Mouse (Mus musculus) urinary bladder, postnatal 25 days (tissue): ENCODE data around the gene Kcnq1.
A peak's percentile ranks its signal among the peaks of the same experiment; 100 is the strongest.

Source experiments
- DNase-seq: peaks from one replicate; pipeline ENCODE4 v3.0.0; 2022; ENCODE audit warnings: low spot score

Gene Kcnq1

GRCm38 (mm10) chr7:143364969-143365839, 259.0 kb downstream of the Kcnq1 start:
- DNase-seq, result no peak

DNA sequence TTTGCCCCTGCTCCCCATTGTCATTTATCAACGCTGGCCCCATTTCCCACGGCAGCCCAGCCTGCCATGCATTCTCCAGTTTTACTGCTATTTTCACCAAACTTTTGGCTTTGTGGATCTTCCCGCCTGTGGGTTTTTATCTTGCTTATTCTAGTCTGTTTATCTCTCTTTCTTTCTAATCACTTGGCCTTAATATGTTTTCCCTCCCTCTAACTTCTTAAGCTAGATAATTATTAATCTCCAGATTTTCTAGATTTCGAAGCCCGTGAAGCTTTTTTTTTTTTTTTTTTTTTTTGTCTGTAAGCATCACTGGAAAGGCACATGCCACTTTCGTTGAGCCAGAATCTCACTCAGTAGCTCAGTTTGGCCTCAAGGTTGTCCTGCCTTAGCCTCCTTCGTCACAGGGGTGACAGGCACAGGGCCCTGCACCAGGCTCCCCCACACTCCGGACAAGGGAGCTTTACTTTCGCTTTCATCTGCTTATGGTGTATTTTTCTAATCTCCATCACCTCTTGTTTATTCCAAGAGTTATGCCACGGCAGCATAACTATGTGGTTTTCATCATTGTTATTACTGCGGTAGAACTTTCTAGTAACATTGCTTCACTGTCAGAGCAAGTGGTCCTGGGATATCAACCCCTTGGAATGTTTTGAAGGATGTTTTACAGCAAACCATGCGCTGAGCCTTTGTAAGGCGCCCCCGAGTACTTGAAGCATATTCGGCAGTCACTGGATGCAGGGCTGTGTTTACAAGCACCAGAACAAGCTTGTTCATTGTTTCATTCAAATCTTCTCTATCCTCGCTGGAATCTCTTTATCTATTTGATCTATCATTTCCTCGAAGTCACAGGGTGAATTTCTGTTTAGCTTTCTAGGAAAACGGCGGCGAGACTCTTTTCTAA, 261.5 kb downstream of the Kcnq1 start:
- no peak for DNase-seq

GRCm38 (mm10) chr7:143368267-143368643, 262.1 kb downstream of the Kcnq1 start:
- DNase-seq, result no peak

- no peak for DNase-seq
Observed at GRCm38 (mm10) chr7:143371336-143371735, 265.2 kb downstream of the Kcnq1 start.

- DNase-seq, result no peak
Observed at GRCm38 (mm10) chr7:143373265-143373664, 267.1 kb downstream of the Kcnq1 start.

GRCm38 (mm10) chr7:143375945-143376344, 269.8 kb downstream of the Kcnq1 start:
- DNase-seq, result no peak

DNA sequence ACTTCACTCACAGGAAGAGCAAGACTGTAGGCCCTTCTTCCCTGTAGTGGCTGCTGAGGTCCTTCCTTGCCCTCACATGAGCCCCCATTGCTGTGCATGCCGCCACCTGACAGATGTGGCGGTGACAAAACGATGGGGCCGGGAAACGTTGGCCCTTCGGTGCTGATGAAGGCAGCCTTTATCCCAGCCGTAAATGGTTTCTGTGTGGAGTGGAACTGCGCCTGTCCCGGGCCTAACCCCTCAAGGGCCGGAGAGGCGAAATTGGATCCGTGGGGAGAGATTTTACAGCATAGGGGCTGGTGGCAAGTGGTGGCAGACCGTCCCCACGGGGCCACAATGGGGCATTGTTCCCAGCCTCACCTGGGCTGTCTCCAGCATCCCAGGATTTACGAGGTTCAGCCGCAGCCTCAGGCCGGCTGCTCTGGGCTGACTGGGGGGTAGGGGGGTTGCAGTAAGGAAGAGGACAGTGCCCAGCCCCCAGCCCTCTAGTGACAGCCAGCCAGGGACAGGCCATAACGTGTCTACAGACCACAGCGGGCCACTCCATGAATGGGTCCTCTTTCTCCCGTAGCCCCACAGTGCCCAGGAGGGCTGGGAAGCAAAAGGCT, 274.4 kb downstream of the Kcnq1 start:
- no peak for DNase-seq

- no peak for DNase-seq
Observed at GRCm38 (mm10) chr7:143386632-143387031, 280.5 kb downstream of the Kcnq1 start.

- peak; percentile 60 for DNase-seq
Observed at GRCm38 (mm10) chr7:143388783-143389695, 282.9 kb downstream of the Kcnq1 start.

DNA sequence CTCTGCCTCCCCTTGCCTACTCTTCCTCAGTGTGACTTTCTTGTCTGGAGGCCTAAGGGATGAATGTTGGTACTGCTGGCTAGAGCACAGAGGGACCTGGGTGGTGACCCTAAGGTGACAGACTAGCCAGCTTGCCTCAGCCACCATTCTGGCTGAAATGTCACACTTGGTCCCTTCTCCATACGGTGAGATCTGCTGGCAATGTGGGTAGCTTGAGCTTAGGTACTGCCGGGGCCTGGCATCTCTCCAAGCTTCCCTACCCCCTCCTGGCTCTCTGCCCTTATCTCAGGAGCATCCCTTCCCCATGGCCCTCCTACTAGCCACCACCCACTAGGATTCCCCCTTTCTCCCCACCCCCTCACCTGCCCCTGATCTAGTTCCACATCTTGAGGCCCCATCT, 283.7 kb downstream of the Kcnq1 start:
- no peak for DNase-seq

GRCm38 (mm10) chr7:143390277-143390948, 284.3 kb downstream of the Kcnq1 start:
- DNase-seq, result no peak

- no peak for DNase-seq
Observed at GRCm38 (mm10) chr7:143395113-143395563, 289.0 kb downstream of the Kcnq1 start.

- DNase-seq, result no peak
Observed at GRCm38 (mm10) chr7:143399756-143400155, 293.6 kb downstream of the Kcnq1 start.

DNA sequence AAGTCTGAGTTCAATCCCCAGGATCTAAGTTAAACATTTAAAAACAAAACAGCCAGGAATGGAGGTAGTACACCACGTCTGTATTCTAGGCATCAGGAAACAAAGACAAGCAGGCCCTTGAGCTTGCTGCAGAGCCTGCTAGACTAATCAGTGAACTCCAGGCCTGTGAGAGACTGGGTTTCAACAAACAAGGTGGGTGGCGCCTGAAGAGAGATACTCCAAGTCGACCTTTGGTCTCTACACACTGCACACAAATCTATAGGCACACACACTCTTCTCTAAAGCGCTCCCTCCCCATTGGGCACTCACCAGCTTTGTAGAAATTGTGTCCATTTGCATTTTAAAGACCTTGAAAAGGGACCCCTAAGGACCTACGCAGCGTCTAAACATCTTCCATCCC, 294.4 kb downstream of the Kcnq1 start:
- DNase-seq, result no peak

- no peak for DNase-seq
Observed at GRCm38 (mm10) chr7:143401429-143402016, 295.4 kb downstream of the Kcnq1 start.

GRCm38 (mm10) chr7:143404296-143404695, 298.1 kb downstream of the Kcnq1 start:
- DNase-seq, result no peak

DNA sequence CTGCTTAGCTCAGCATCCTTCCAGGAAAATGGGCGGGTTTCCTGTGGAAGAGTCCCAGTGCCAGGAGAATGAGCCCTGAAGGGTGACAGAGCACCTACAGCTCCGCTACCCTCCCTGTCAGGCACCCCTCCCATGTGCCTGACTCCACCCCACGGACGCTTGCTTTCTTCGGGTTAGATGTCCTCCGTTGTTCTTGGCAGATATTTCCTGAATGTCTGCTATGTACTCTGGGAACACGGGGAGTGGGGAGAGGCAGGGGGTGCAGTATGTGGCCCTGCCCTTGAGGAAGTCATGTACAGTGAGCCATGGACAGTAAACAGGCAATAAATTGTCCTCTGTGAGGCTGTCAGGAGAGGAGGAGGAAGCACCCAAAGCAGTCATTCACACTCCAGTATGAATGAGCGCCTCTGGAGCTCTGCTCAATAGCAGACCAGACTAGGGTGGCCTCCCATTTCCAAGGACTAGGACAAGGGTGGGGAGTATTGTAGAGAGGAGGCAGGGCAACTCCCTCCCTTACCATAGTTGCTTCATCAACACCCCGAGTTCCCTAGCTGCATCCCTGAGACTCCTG, 301.9 kb downstream of the Kcnq1 start:
- DNase-seq, result peak; percentile 21

DNA sequence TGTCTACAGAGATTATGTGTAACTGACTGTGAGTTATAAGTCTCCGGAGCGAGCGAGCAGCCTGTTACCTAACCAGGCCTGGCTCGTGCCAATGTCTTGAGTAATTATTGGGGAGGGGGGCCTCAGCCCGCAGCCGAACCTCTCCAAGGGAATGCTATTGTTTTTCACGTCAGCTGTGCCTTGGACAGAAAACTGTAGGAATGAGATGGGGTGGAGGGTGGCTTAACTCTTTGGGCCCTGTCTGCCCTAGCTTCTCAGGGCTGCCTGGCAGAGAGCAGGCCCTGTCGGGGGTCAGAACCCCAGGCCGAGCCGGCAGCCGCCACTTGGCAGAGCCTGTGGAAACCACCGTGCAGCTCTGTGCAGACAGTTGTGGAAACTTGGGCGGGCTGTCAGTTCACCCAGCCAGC, 302.5 kb downstream of the Kcnq1 start:
- peak; percentile 23 for DNase-seq

DNA sequence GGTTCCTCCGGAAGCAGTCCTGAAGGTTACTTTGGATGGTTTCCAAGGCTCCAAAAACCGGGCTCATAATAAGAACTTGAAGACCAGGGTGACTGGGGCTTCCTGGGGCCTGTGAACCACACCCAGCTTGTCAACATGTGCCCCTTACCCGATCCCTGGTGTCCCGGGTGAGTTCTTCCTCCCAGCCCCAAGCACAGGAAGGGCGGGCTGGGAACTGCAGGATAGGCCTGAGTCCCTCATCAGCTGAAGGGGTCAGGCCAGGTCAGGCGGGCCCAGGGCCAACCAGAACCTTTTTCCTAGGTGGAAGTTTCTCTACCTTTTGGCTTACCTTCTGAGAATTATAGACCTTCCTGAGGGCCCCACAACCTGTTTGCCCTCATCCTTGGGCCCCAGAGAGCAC, 306.4 kb downstream of the Kcnq1 start:
- DNase-seq, result no peak

GRCm38 (mm10) chr7:143415070-143415469, 308.9 kb downstream of the Kcnq1 start:
- DNase-seq, result no peak
